Mouse (Mus musculus) layer of hippocampus, adult 2 months (tissue): ENCODE measurements at regions not wholly inside any gene's neighbourhood (a gene's known extent, or its start where the extent isn't known, plus 50 kb on each side); places are given as distances from the start of the nearest gene placed in this dataset.

Experiments used
- DNase-seq, 2 experiments: peaks; one replicate each; pipeline ENCODE4 v3.0.0; 2022; ENCODE audit warnings: low spot score in 2 of 2
- H3K27ac ChIP-seq: fragments of 200-600 bp; 2 replicates; pipeline ENCODE4 v1.8.1; 2022
- H3K4me3 ChIP-seq: fragments of 200-600 bp; 2 replicates; pipeline ENCODE4 v1.8.1; 2022; ENCODE audit warnings: mild to moderate bottlenecking
- CTCF ChIP-seq: fragments of 200-600 bp; conservative IDR thresholded peaks from 2 replicates; pipeline ENCODE4 v1.8.1; 2022; ENCODE audit warnings: antibody characterized with exemption, mild to moderate bottlenecking, moderate library complexity

DNA sequence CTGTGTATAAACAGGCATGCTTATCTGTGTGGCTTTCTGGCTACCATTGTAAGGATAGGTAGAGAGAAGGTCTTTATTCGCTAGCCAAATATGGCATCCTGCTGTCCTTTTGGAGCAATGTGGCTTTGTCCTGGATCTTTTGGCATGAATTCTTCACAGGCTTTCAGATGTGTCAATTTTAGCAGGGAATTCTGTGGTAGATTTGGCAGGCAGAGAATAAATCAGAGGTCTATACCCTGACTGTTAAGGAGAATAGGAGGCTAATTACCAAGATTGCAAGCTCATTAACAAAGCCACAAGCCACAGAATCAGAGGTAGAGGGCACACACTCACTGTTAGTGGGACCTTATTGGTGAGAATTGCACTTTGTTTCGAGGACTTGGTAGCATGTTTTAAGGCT is 217.2 kb upstream of the Camk1g start:
- no peak for DNase-seq
- no peak for TF ChIP-seq CTCF
- Histone ChIP-seq H3K27ac (peak overlapping the region; percentile 72), H3K4me3 (no peak overlapping the region)

DNA sequence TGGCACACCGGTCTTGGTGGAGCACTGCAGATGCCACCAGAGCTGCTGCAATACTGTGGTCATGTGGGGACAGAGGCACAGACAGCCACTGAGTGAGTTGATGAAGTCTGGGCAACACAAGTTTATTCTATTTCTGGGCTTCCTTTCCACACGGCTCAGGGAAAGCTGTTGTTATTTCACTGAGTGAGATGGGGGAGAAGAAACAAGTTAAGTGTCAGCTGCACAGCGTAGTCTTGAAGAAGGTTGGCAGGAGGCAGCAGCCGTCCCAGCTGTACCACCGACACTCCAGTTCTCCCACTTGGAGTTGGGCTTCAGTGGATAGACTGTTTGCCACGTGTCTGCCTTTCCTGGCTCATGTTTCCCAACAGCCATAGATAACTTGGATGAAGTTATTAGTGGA is 216.8 kb upstream of the Camk1g start:
- Histone ChIP-seq H3K4me3 (no peak overlapping the region), H3K27ac (peak overlapping the region; percentile 72)
- TF ChIP-seq CTCF = no peak
- peak; percentile 52 to 76 for DNase-seq

DNA sequence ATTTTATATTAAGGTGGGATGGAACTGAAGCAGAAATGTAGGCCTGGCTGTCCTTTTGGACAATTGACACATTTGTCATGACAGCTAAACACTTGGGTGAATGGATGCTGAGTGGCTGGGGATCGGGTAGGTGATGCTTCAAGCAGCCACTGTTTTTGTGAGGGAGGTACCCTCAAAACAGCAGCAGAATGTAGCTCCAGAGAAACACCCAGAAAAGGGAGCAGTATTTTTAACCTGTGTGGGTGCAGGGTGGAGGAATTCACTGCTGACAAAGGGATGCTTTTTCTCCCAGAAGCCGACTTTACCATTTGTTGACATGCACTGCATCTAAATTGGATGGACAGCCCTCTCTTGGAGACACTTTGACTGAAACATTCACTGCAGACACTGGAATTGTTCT is 213.7 kb upstream of the Camk1g start:
- no peak for DNase-seq
- H3K27ac ChIP-seq = peak overlapping the region; percentile 39; the same call in 1 of the 2 replicates
- H3K4me3 ChIP-seq = no peak overlapping the region
- TF ChIP-seq CTCF = no peak

DNA sequence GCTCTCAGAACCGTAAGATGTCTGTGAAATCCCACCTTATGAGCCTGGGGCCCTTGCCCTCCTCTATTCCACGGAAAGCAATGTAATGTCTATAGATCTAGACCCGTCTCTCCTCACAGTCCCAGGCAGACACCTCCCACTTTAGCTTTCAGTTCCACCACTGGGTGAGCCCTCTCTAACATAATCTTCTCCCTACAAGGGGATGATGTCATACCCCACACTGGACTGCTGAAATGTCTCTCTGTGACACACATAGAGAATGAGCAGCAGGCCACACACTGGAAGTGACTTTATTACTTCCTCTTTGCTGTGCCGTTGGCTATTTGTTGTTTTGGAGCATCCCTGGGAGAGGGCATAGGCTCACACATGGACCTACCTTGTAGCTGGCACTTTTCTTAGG is 210.3 kb upstream of the Camk1g start:
- H3K27ac ChIP-seq = no peak overlapping the region
- TF ChIP-seq CTCF = no peak
- no peak for DNase-seq
- no peak overlapping the region for H3K4me3 ChIP-seq

DNA sequence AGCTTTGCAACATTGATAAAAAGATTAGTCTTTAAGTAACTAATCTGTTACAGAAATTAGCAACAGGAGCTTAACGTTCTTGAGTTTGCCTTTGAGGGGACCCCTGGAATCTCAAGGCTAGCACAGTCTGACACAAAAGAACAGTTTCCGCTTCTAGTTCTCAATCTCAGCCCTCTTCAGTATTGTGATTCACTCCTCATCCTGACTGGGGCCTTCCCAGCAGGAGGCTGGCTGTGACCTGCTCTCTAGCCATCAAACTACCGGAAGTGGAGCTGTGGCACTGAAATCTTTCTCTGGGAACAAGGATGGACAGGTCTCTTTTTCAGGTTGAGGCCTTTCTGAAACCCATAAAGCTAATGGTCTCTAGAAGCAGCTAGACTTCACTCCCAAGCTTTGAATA is 209.6 kb upstream of the Camk1g start:
- TF ChIP-seq CTCF = no peak
- no peak for DNase-seq
- Histone ChIP-seq H3K27ac (no peak overlapping the region), H3K4me3 (no peak overlapping the region)

DNA sequence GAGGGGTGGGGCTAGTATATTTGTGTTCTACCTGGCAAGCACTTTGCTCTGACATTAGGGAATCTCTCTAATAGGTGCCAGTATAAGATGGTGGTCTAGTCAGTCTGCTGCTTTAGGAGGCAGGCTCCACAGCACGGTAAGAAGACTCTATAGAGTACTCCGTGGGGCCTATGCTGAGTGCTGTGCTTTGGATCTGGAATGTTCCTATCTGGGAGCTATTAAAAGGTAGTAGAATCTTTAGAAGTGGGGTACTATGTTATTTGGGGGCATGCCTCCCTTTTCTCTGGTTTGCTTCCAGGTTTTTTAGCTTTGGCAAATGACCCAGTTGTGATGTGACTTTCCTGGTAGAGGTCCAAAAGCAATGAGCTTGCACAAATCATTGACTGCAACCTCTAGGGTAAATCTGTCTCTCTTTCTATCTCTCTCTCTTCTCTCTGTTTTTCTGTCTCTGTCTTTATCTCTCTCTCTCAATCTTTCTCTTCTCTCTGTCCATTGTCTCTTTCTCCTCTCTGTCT is 208.6 kb upstream of the Camk1g start:
- no peak for DNase-seq
- TF ChIP-seq CTCF = no peak

DNA sequence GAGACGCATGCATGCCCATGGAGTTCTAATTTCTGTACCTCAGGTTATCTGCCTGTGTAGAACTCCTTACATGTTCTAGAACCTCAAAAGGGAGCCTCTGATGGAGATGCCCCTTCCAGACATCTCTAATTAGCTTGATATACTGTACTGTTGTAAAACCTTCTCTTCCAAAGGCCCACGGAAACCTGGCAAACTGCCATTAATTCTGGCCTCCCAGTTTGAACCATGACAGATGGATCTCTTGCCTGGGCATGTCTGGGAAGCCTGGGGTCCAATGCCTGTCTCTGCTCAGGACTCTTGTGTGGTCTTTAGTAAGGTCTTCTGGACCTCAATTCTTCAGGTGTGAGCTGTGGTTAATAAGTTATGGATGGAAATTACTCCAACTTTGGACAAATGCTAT is 207.7 kb upstream of the Camk1g start:
- H3K4me3 ChIP-seq = no peak overlapping the region
- no peak for DNase-seq
- TF ChIP-seq CTCF = no peak
- no peak overlapping the region for H3K27ac ChIP-seq

More for the DNA sequence above, 208.6 kb upstream of the Camk1g start:
- Histone ChIP-seq H3K27ac (no peak overlapping the region), H3K4me3 (no peak overlapping the region)

DNA sequence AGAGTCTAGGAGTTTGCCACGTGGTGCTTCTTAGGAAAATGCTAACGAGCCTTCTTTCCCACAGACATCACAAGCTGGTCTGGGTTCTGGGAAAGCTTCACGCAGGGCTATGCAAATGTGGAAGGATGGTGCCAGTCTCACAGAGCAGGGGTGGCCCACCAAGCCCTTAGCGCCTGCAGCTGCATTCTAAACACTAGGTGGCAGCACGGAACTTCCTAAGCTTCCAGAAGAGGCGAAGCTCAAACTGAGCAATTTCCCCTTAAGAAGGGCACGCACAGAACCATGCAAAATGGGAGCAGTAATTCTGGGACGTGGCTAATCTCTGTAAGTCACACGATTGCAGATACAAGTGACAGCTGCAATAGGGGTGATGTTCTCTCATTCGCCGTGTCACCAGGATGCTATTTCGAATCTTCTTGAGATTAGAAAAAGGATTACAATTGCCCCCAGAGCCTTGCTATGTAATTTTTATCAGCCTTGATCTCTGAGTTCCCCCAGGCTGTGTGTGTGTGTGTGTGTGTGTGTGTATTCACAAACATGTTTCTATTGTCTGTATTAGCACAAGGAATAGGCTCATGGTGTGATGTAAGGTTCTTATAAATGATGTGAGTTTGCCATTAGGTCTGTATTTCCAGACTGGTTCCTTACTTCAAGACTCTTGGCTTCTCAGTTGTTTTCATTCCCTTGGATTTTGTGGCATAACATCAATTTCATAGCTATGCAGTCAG is 206.1 kb upstream of the Camk1g start:
- H3K27ac ChIP-seq = peak overlapping the region; percentile 61
- DNase-seq = peak; percentile 86 to 91
- no peak overlapping the region for H3K4me3 ChIP-seq
- TF ChIP-seq CTCF = peak; percentile 97

DNA sequence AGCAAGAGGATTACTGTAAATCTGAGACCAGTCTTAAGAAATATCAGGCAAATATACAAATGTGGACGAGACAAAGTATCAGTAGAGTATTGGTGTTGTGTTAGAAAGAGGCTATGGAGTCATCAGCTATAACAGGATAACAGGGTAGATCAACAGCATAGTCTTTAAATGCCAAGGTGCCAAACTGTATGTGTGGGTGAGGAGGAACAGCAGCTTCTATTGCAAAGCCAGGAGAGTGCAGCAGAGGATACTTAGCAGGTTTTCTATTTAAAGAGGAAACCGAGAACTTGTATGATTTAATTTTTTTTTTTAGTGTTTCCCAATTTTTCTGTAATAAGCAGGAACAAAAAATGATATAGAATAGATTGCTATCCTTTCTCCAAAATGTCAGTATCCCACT is 202.7 kb upstream of the Camk1g start:
- DNase-seq = no peak

DNA sequence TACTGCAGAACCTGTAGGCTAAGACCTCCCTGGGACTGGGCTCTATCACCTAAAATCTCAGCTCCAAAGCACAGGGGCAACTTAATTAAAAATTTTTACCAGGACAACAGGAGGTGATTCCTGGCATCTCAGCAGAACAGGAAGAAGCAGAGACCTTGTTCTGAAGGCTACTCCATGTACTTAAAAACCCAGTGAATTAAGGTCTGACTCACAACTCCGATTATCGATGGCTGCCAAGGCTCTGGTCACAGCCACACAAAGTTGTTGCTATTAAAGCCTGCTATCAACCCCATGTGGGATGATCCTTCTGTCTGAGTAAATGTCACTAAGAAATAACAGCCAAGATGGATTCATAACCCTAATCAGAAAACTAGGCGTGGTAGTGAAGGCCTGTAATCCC is 202.3 kb upstream of the Camk1g start:
- TF ChIP-seq CTCF = no peak
- no peak overlapping the region for H3K4me3 ChIP-seq
- no peak overlapping the region for H3K27ac ChIP-seq
- no peak for DNase-seq

More for the DNA sequence above, 202.7 kb upstream of the Camk1g start:
- no peak for TF ChIP-seq CTCF
- H3K4me3 ChIP-seq = no peak overlapping the region
- H3K27ac ChIP-seq = no peak overlapping the region

DNA sequence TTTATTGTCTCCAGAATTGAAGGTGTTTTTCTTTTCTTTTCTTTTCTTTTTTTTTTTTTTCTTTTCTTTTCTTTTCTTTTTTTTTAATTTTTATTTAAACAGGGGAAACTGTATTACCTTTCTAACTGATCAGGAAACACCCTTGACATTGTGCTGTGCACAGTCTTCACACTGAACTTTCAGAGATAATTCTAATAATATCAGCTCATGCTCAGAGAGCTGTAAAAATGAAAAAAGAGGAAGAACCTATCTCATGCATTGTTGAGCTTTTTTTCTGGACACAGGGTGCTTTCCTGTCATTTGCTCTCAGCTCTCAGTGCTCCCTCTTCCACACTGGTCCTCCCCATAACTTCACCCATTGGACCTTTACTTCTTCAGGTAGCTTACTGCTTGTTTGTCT is 201.0 kb upstream of the Camk1g start:
- DNase-seq = no peak
- TF ChIP-seq CTCF = no peak
- no peak overlapping the region for H3K4me3 ChIP-seq
- H3K27ac ChIP-seq = no peak overlapping the region

DNA sequence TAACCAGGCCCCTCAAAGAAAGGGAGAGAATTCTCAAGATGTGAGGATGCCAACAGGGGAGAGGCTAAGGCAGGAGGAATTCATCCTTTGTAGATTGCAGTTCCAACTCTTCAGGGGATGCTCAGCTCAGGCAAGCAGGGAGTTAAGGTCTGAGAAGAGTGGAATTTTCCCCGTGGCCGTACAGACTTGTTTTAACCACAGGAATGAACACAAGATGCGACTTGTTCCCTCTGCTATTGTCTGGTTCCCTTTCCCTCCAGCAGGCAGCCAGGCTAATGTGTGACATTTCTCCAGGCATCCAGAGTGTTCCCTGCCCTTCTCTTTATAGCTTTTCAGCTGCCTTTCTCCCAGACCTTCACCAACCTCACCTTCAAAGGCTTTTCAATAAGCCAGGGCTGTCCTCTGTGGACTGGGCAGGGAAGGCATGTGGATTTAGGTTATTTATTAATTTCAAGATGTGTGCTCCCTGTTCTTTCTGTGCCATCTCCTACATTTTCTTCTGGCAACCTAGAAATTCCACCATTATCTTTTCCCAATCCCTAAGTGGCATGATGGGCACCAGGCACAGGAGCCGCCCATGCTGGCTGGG is 198.6 kb upstream of the Camk1g start:
- Histone ChIP-seq H3K27ac (no peak overlapping the region), H3K4me3 (no peak overlapping the region)
- no peak for TF ChIP-seq CTCF
- no peak for DNase-seq

DNA sequence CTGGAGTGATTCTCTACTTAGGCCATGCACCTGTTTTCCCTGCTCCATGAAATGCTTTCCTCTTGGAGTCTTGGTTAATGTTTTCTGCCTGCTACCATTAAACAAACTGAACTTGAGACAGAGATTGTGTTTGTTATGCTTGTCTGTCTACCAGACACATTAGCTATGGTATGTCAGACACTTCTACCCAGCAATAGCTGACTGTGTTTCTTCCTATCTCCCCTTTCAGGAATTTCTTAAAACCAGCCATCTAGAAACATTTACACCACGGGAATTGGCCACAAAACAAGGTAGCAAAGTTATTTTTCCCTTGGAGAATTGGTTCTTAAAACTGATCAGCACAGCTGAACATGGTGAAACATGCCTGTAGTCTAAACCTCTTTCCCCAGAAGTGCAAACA is 197.1 kb upstream of the Camk1g start:
- no peak for TF ChIP-seq CTCF
- no peak for DNase-seq
- no peak overlapping the region for H3K27ac ChIP-seq
- no peak overlapping the region for H3K4me3 ChIP-seq

DNA sequence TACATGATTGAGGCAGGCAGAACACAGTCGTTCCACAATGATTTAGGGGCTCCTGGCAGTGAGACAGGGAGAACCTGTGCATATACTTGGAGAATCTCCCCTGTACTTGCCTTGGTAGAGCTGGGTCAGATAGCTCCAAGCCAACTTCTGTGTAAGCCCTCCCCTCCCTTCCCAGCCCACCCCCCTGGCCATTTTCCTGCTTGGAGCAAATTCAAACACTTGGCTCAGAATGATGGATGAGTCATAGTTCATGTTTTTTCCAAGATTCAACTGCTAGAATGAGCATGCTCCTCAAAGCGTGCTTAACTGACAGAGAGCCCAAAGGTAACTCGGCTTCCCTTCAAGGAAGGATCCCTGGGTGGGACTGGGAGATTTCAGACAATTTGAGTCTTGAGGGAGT is 194.1 kb upstream of the Camk1g start:
- TF ChIP-seq CTCF = no peak
- no peak for DNase-seq
- no peak overlapping the region for H3K4me3 ChIP-seq
- H3K27ac ChIP-seq = no peak overlapping the region

DNA sequence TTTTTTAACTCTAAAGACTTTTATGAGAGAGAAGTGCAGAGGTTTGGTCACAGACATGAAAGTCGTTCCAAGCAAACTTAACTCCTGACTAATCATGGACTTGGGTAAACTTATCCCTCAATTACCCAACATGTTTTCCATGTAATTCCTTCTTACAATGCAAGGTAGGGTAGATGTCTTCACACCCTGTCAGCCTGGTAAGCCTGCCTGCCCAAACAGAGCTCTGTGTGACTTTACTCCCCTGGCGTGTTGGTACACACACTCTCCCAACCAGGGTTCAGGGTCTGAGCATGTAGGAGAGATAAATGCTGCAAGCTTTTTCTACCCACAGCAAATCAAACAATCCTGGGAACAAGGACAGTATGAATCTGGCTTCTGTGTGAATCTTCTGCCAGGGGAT is 192.1 kb upstream of the Camk1g start:
- no peak for TF ChIP-seq CTCF
- Histone ChIP-seq H3K4me3 (no peak overlapping the region), H3K27ac (no peak overlapping the region)
- no peak for DNase-seq
